Mouse (Mus musculus): ENCODE measurements around the gene Tbx10.
"Not testable (repeated sequence)": the region's sequence is repeated elsewhere in the genome, so short reads cannot be mapped to it uniquely, and the experiment has no call there.

- TF ChIP-seq CTCF (conservative IDR thresholded peaks at IDR 0.05; ENCODE audit: insufficient read depth, insufficient read length, low read depth, low read length); POLR2A (IDR thresholded peaks at IDR 0.05; ENCODE audit: low read depth, low read length): not testable (repeated sequence)
Observed at GRCm38 (mm10) chr19:3961805-3962204, 30.7 kb upstream of the Tbx10 start.

All from kidney, adult 2 months (tissue).